Mouse (Mus musculus): Measurements from ENCODE around the gene Klhl26. TPM values are rescaled to one million over a fixed set of nuclear protein-coding genes. Genes with fewer than 3 reads are reported as not detected.

Klhl26 gene
- polyA plus RNA-seq, 1 experiment from 2014 or later: 19.6 TPM

GRCm38 (mm10) chr8:70432991-70433536, 43.7 kb downstream of the Klhl26 start:
- 39% methylated on average over 4 of the region's 4 CpGs for WGBS
- DNase-seq (ENCODE audit: low spot score) (no peak), ATAC-seq (no peak)
- Histone ChIP-seq H3K27me3 (replicated peaks; ENCODE audit: control insufficient read depth, insufficient read depth, low read length) (no peaks in the 10 kb centered on the region), H3K4me3 (ENCODE audit: low read depth, low read length) (no peak overlapping the region), H3K36me3 (ENCODE audit: control insufficient read depth, insufficient read depth, low read length) (no peaks in the 10 kb centered on the region), H3K4me1 (ENCODE audit: control insufficient read depth, insufficient read depth, low read length) (no peaks in the 10 kb centered on the region), H3K9ac (ENCODE audit: low read length) (no peak overlapping the region), H3K9me3 (replicated peaks; ENCODE audit: control insufficient read depth, low read length) (no peaks in the 10 kb centered on the region), H3K27ac (ENCODE audit: low read depth, low read length) (no peak overlapping the region), H3K4me2 (ENCODE audit: low read length) (no peak overlapping the region)

GRCm38 (mm10) chr8:70431213-70431612, 45.6 kb downstream of the Klhl26 start:
- Histone ChIP-seq H3K4me2 (ENCODE audit: low read length) (no peak overlapping the region), H3K4me1 (ENCODE audit: control insufficient read depth, insufficient read depth, low read length) (no peaks in the 10 kb centered on the region), H3K36me3 (ENCODE audit: control insufficient read depth, insufficient read depth, low read length) (no peaks in the 10 kb centered on the region), H3K9ac (ENCODE audit: low read length) (no peak overlapping the region), H3K27ac (ENCODE audit: low read depth, low read length) (no peak overlapping the region), H3K9me3 (replicated peaks; ENCODE audit: control insufficient read depth, low read length) (no peaks in the 10 kb centered on the region), H3K4me3 (ENCODE audit: low read depth, low read length) (no peak overlapping the region), H3K27me3 (replicated peaks; ENCODE audit: control insufficient read depth, insufficient read depth, low read length) (no peaks in the 10 kb centered on the region)
- 94% methylated on average over 4 of the region's 4 CpGs for WGBS
- DNase-seq (ENCODE audit: low spot score) (no peak), ATAC-seq (no peak)

GRCm38 (mm10) chr8:70426300-70426907, 50.4 kb downstream of the Klhl26 start:
- H3K27ac ChIP-seq (ENCODE audit: low read depth, low read length): no peak overlapping the region
- no peaks in the 10 kb centered on the region for H3K27me3 ChIP-seq (replicated peaks; ENCODE audit: control insufficient read depth, insufficient read depth, low read length)
- no peak overlapping the region for H3K4me2 ChIP-seq (ENCODE audit: low read length)
- H3K9me3 ChIP-seq (replicated peaks; ENCODE audit: control insufficient read depth, low read length): no peaks in the 10 kb centered on the region
- no peaks in the 10 kb centered on the region for H3K36me3 ChIP-seq (ENCODE audit: control insufficient read depth, insufficient read depth, low read length)
- WGBS: 92% methylated on average over 2 of the region's 2 CpGs
- H3K4me1 ChIP-seq (ENCODE audit: control insufficient read depth, insufficient read depth, low read length): no peaks in the 10 kb centered on the region
- DNase-seq (ENCODE audit: low spot score): no peak
- no peak overlapping the region for H3K9ac ChIP-seq (ENCODE audit: low read length)
- no peak overlapping the region for H3K4me3 ChIP-seq (ENCODE audit: low read depth, low read length)
- ATAC-seq: no peak

- Histone ChIP-seq H3K36me3 (ENCODE audit: control insufficient read depth, insufficient read depth, low read length) (no peaks in the 10 kb centered on the region), H3K4me3 (ENCODE audit: low read depth, low read length) (no peak overlapping the region), H3K4me1 (ENCODE audit: control insufficient read depth, insufficient read depth, low read length) (no peaks in the 10 kb centered on the region), H3K27me3 (replicated peaks; ENCODE audit: control insufficient read depth, insufficient read depth, low read length) (no peaks in the 10 kb centered on the region), H3K9ac (ENCODE audit: low read length) (no peak overlapping the region), H3K9me3 (replicated peaks; ENCODE audit: control insufficient read depth, low read length) (no peaks in the 10 kb centered on the region), H3K27ac (ENCODE audit: low read depth, low read length) (no peak overlapping the region), H3K4me2 (ENCODE audit: low read length) (no peak overlapping the region)
- ATAC-seq: no peak
- no peak for DNase-seq (ENCODE audit: low spot score)
- 81% methylated on average over 2 of the region's 2 CpGs for WGBS
Observed at GRCm38 (mm10) chr8:70422722-70423121, 54.0 kb downstream of the Klhl26 start.

GRCm38 (mm10) chr8:70421349-70422104, 55.2 kb downstream of the Klhl26 start:
- no peak overlapping the region for H3K27ac ChIP-seq (ENCODE audit: low read depth, low read length)
- no peak for ATAC-seq
- H3K9me3 ChIP-seq (replicated peaks; ENCODE audit: control insufficient read depth, low read length): no peaks in the 10 kb centered on the region
- H3K9ac ChIP-seq (ENCODE audit: low read length): no peak overlapping the region
- H3K4me2 ChIP-seq (ENCODE audit: low read length): no peak overlapping the region
- H3K27me3 ChIP-seq (replicated peaks; ENCODE audit: control insufficient read depth, insufficient read depth, low read length): no peaks in the 10 kb centered on the region
- no peak overlapping the region for H3K4me3 ChIP-seq (ENCODE audit: low read depth, low read length)
- no peaks in the 10 kb centered on the region for H3K4me1 ChIP-seq (ENCODE audit: control insufficient read depth, insufficient read depth, low read length)
- no peaks in the 10 kb centered on the region for H3K36me3 ChIP-seq (ENCODE audit: control insufficient read depth, insufficient read depth, low read length)
- DNase-seq (ENCODE audit: low spot score): no peak
- 86% methylated on average over 18 of the region's 18 CpGs for WGBS

- Histone ChIP-seq H3K4me2 (ENCODE audit: low read length) (no peak overlapping the region), H3K4me3 (ENCODE audit: low read depth, low read length) (no peak overlapping the region), H3K9me3 (replicated peaks; ENCODE audit: control insufficient read depth, low read length) (no peaks in the 10 kb centered on the region), H3K4me1 (ENCODE audit: control insufficient read depth, insufficient read depth, low read length) (no peaks in the 10 kb centered on the region), H3K9ac (ENCODE audit: low read length) (no peak overlapping the region), H3K27ac (ENCODE audit: low read depth, low read length) (no peak overlapping the region), H3K27me3 (replicated peaks; ENCODE audit: control insufficient read depth, insufficient read depth, low read length) (no peaks in the 10 kb centered on the region), H3K36me3 (ENCODE audit: control insufficient read depth, insufficient read depth, low read length) (no peaks in the 10 kb centered on the region)
- WGBS: 81% methylated on average over 11 of the region's 11 CpGs
- DNase-seq (ENCODE audit: low spot score) (no peak), ATAC-seq (no peak)
Observed at GRCm38 (mm10) chr8:70419879-70420643, 56.7 kb downstream of the Klhl26 start.

GRCm38 (mm10) chr8:70418954-70419353, 57.8 kb downstream of the Klhl26 start:
- no peaks in the 10 kb centered on the region for H3K36me3 ChIP-seq (ENCODE audit: control insufficient read depth, insufficient read depth, low read length)
- H3K9me3 ChIP-seq (replicated peaks; ENCODE audit: control insufficient read depth, low read length): no peaks in the 10 kb centered on the region
- H3K9ac ChIP-seq (ENCODE audit: low read length): no peak overlapping the region
- WGBS: 57% methylated on average over 14 of the region's 14 CpGs
- ATAC-seq (no peak; the same call in 1 of the 2 replicates), DNase-seq (ENCODE audit: low spot score) (peak; percentile 59)
- no peak overlapping the region for H3K4me2 ChIP-seq (ENCODE audit: low read length)
- H3K27me3 ChIP-seq (replicated peaks; ENCODE audit: control insufficient read depth, insufficient read depth, low read length): no peaks in the 10 kb centered on the region
- H3K4me3 ChIP-seq (ENCODE audit: low read depth, low read length): no peak overlapping the region
- no peaks in the 10 kb centered on the region for H3K4me1 ChIP-seq (ENCODE audit: control insufficient read depth, insufficient read depth, low read length)
- no peak overlapping the region for H3K27ac ChIP-seq (ENCODE audit: low read depth, low read length)

GRCm38 (mm10) chr8:70417914-70418313, 58.9 kb downstream of the Klhl26 start:
- no peak for ATAC-seq
- H3K36me3 ChIP-seq (ENCODE audit: control insufficient read depth, insufficient read depth, low read length): peaks cover 6% of the 10 kb centered on the region; the same call in 1 of the 2 replicates
- H3K9ac ChIP-seq (ENCODE audit: low read length): no peak overlapping the region
- H3K4me1 ChIP-seq (ENCODE audit: control insufficient read depth, insufficient read depth, low read length): no peaks in the 10 kb centered on the region
- no peak overlapping the region for H3K27ac ChIP-seq (ENCODE audit: low read depth, low read length)
- DNase-seq (ENCODE audit: low spot score): no peak
- H3K27me3 ChIP-seq (replicated peaks; ENCODE audit: control insufficient read depth, insufficient read depth, low read length): no peaks in the 10 kb centered on the region
- 53% methylated on average over 10 of the region's 10 CpGs for WGBS
- H3K9me3 ChIP-seq (replicated peaks; ENCODE audit: control insufficient read depth, low read length): no peaks in the 10 kb centered on the region
- no peak overlapping the region for H3K4me3 ChIP-seq (ENCODE audit: low read depth, low read length)
- no peak overlapping the region for H3K4me2 ChIP-seq (ENCODE audit: low read length)

All from forebrain, embryonic 14.5 days (tissue).